Mouse (Mus musculus): ENCODE results near the gene Fzd2. TPM values are rescaled to one million over a fixed set of nuclear protein-coding genes. Genes with fewer than 3 reads are reported as not detected.
A peak's percentile ranks its signal among the peaks of the same experiment; 100 is the strongest.

Fzd2 gene
- polyA plus RNA-seq, 1 experiment from 2014 or later = 10.5 TPM

GRCm38 (mm10) chr11:102629375-102629774, 25.2 kb downstream of the Fzd2 start:
- Histone ChIP-seq H3K27me3 (peaks cover 20% of the 10 kb centered on the region), H3K4me2 (no peak overlapping the region), H3K36me3 (no peaks in the 10 kb centered on the region), H3K27ac (no peak overlapping the region), H3K4me3 (no peak overlapping the region), H3K4me1 (replicated peaks) (peaks cover 36% of the 10 kb centered on the region), H3K9me3 (no peaks in the 10 kb centered on the region), H3K9ac (no peak overlapping the region)
- ATAC-seq (ENCODE audit: low FRiP score) = no peak
- 68% methylated on average over 8 of the region's 8 CpGs for WGBS

- no peak overlapping the region for H3K27ac ChIP-seq
Measured at GRCm38 (mm10) chr11:102630731-102631130, 26.5 kb downstream of the Fzd2 start.

DNA sequence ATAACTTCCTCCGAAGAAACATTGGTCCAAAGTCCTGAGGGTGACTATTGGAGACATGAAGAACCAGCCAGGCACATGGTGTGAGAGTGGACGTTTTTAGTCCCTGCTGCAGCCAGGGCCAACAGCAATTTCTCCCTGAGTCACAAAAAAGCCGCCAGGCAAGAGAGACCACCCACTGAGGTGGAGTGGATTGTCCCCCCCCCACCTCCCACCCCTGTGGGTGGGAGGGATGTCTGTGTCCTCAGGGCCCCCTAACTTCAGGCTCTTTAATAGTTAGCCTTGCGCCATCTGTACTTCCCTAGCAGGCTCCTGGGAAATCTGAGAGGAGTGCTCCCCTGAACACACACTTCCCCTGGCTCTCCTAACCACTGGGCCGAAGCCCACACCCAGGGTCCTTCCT, 27.0 kb downstream of the Fzd2 start:
- 23% methylated on average over 5 of the region's 5 CpGs for WGBS
- Histone ChIP-seq H3K9me3 (no peaks in the 10 kb centered on the region), H3K4me1 (replicated peaks) (peaks cover 24% of the 10 kb centered on the region; the same call in 1 of the 2 replicates), H3K9ac (no peak overlapping the region), H3K36me3 (no peaks in the 10 kb centered on the region), H3K4me3 (no peak overlapping the region), H3K27me3 (peaks cover 20% of the 10 kb centered on the region), H3K27ac (no peak overlapping the region), H3K4me2 (no peak overlapping the region)
- no peak for ATAC-seq (ENCODE audit: low FRiP score)

More at GRCm38 (mm10) chr11:102630731-102631130, 26.5 kb downstream of the Fzd2 start:
- no peak overlapping the region for H3K9ac ChIP-seq
- ATAC-seq (ENCODE audit: low FRiP score) = no peak
- H3K36me3 ChIP-seq = no peaks in the 10 kb centered on the region
- no peaks in the 10 kb centered on the region for H3K9me3 ChIP-seq
- peaks cover 24% of the 10 kb centered on the region; the same call in 1 of the 2 replicates for H3K4me1 ChIP-seq (replicated peaks)
- peaks cover 20% of the 10 kb centered on the region for H3K27me3 ChIP-seq
- 8% methylated on average over 7 of the region's 7 CpGs for WGBS
- no peak overlapping the region for H3K4me2 ChIP-seq
- H3K4me3 ChIP-seq = no peak overlapping the region

- Histone ChIP-seq H3K4me2 (peak overlapping the region; percentile 37), H3K9ac (no peak overlapping the region), H3K27me3 (peaks cover 20% of the 10 kb centered on the region), H3K36me3 (no peaks in the 10 kb centered on the region), H3K9me3 (no peaks in the 10 kb centered on the region), H3K4me1 (replicated peaks) (peaks cover 31% of the 10 kb centered on the region), H3K4me3 (no peak overlapping the region), H3K27ac (no peak overlapping the region)
- no peak for ATAC-seq (ENCODE audit: low FRiP score)
- WGBS = 8% methylated on average over 10 of the region's 13 CpGs
Measured at GRCm38 (mm10) chr11:102632725-102633124, 28.5 kb downstream of the Fzd2 start.

GRCm38 (mm10) chr11:102633379-102633778, 29.2 kb downstream of the Fzd2 start:
- no peaks in the 10 kb centered on the region for H3K36me3 ChIP-seq
- peak overlapping the region; percentile 16 for H3K4me3 ChIP-seq
- H3K27me3 ChIP-seq = peaks cover 20% of the 10 kb centered on the region
- no peak overlapping the region for H3K27ac ChIP-seq
- WGBS = 31% methylated on average over 9 of the region's 9 CpGs
- H3K4me2 ChIP-seq = peak overlapping the region; percentile 37
- H3K9ac ChIP-seq = no peak overlapping the region
- ATAC-seq (ENCODE audit: low FRiP score) = no peak
- H3K4me1 ChIP-seq (replicated peaks) = peaks cover 31% of the 10 kb centered on the region
- no peaks in the 10 kb centered on the region for H3K9me3 ChIP-seq

GRCm38 (mm10) chr11:102636887-102637286, 32.7 kb downstream of the Fzd2 start:
- 42% methylated on average over 12 of the region's 12 CpGs for WGBS
- H3K27me3 ChIP-seq = peaks cover 15% of the 10 kb centered on the region
- no peak overlapping the region for H3K4me3 ChIP-seq
- no peak for ATAC-seq (ENCODE audit: low FRiP score)
- H3K36me3 ChIP-seq = no peaks in the 10 kb centered on the region
- no peak overlapping the region for H3K9ac ChIP-seq
- no peak overlapping the region for H3K4me2 ChIP-seq
- H3K4me1 ChIP-seq (replicated peaks) = peaks cover 30% of the 10 kb centered on the region
- no peak overlapping the region for H3K27ac ChIP-seq
- H3K9me3 ChIP-seq = no peaks in the 10 kb centered on the region

DNA sequence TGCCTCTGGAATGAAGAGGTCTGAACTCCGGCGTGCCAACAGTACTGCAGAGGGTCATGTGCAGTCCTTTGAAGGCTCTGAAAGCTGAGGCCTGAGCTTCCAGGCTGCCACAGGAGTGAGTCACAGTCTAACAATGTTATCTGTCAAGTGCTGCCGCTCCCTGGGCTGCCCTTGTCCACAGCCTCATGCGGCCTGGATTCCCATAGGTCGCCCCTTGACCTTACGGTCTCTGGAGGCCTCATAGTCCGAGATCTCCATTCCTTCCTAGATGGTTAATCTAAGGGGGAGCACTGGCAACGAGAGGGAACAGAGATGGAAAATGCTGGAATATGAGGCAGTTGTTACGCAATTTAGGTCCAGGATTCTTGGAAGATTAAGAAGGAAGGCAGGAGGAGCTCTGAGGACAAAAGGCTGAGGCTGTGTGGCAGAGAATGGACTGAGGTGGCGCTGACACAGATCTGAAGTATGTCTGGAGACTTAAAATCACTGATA, 39.7 kb downstream of the Fzd2 start:
- Histone ChIP-seq H3K27ac (no peak overlapping the region), H3K36me3 (no peaks in the 10 kb centered on the region), H3K4me2 (no peak overlapping the region), H3K27me3 (no peaks in the 10 kb centered on the region), H3K4me3 (no peak overlapping the region), H3K4me1 (replicated peaks) (peaks cover 5% of the 10 kb centered on the region), H3K9ac (no peak overlapping the region), H3K9me3 (no peaks in the 10 kb centered on the region)
- 52% methylated on average over 10 of the region's 10 CpGs for WGBS
- no peak for ATAC-seq (ENCODE audit: low FRiP score)

DNA sequence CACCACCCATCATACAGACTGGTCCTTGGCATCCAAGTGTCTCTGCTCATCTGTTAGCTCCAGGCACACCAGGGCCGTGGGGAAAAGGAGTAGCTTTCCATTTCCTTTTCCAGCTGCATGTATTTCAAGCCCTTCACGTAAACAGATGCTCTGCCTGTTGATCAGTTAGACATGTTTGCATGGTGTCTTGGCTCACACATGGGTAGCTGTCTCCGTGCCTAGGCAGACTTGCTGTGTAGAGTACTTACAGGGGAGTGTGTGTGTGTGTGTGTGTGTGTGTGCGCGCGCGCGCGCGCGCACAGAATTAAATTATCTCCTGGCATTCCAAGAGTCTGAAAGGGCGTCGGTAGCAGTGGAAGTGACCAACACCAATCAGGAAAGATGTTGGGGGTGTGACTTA, 42.0 kb downstream of the Fzd2 start:
- Histone ChIP-seq H3K27me3 (no peaks in the 10 kb centered on the region), H3K9me3 (no peaks in the 10 kb centered on the region), H3K4me3 (no peak overlapping the region), H3K4me2 (no peak overlapping the region), H3K4me1 (replicated peaks) (no peaks in the 10 kb centered on the region), H3K36me3 (no peaks in the 10 kb centered on the region), H3K9ac (no peak overlapping the region; the same call in 1 of the 2 replicates), H3K27ac (no peak overlapping the region)
- 88% methylated on average over 13 of the region's 13 CpGs for WGBS
- no peak for ATAC-seq (ENCODE audit: low FRiP score)

DNA sequence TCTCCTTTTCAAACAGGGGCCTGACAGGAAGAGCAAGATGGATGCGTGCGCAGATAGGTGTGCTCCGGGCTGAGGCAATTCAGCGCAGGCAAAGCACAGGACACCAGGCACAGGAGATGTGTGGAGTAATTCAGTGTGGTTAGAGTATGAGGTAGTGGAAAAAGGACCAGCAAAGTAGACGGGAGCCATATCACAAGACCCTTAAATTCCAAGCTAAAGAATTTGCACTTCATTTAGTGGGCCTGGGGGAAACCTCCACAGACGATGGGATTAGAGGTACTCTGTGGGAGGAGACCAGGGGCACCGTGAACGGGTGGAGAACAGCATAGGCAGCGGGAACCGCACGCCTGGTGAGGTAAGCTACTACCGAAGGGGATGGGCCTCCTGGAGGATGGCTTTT, 43.7 kb downstream of the Fzd2 start:
- ATAC-seq (ENCODE audit: low FRiP score) = no peak
- Histone ChIP-seq H3K9me3 (no peaks in the 10 kb centered on the region), H3K4me3 (no peak overlapping the region), H3K4me1 (replicated peaks) (0 out of 2 replicates have a peak, but pooled peaks cover 2% of the 10 kb centered on the region), H3K27ac (no peak overlapping the region), H3K4me2 (no peak overlapping the region), H3K9ac (no peak overlapping the region), H3K36me3 (no peaks in the 10 kb centered on the region), H3K27me3 (no peaks in the 10 kb centered on the region)
- WGBS = 80% methylated on average over 12 of the region's 12 CpGs

DNA sequence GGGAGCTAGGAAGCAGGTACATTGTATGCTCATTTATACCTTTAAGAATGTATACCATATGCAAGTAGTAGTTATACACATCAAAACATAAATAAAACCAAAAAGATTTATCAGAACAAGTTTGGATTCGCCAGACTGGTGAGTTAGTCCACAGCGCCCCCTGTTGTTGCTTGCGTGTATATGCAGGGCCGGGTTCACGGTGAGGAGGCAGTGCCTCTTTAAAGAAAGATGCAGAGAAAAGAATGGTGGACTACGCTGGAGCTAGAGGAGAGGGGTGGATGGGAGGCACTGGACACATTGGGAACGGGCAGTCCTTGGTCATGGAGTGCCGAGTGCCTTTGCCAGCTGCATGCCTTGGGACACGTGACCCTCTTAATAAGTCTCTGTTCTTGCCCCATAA, 47.2 kb downstream of the Fzd2 start:
- Histone ChIP-seq H3K9me3 (no peaks in the 10 kb centered on the region), H3K27me3 (no peaks in the 10 kb centered on the region), H3K27ac (no peak overlapping the region), H3K4me3 (no peak overlapping the region), H3K36me3 (no peaks in the 10 kb centered on the region), H3K4me1 (replicated peaks) (0 out of 2 replicates have a peak, but pooled peaks cover 2% of the 10 kb centered on the region), H3K4me2 (no peak overlapping the region), H3K9ac (no peak overlapping the region)
- no peak for ATAC-seq (ENCODE audit: low FRiP score)
- WGBS = 4% methylated on average over 9 of the region's 9 CpGs

DNA sequence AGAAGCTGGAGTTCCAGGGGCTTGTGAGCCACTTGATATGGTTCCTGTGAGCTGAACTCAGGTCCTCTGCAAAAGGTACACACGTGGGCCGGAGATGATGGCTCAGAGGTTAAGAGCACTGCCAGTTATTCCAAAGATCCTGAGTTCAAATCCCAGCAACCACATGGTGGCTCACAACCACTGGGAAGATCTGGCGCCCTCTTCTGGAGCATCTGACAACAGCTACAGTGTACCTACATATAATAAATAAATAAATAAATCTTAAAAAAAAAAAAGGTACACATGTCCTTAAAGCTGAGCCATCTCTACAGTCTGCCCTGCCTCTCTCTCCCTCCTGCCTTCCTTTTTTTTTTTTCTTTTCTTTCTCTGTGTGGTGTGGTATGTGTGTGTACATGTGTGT, 48.6 kb downstream of the Fzd2 start:
- H3K27me3 ChIP-seq = no peaks in the 10 kb centered on the region
- no peak for ATAC-seq (ENCODE audit: low FRiP score)
- H3K36me3 ChIP-seq = no peaks in the 10 kb centered on the region
- no peak overlapping the region for H3K4me2 ChIP-seq
- no peak overlapping the region for H3K4me3 ChIP-seq
- no peak overlapping the region for H3K27ac ChIP-seq
- H3K9ac ChIP-seq = no peak overlapping the region
- no peaks in the 10 kb centered on the region for H3K9me3 ChIP-seq
- 0 out of 2 replicates have a peak, but pooled peaks cover 2% of the 10 kb centered on the region for H3K4me1 ChIP-seq (replicated peaks)
- WGBS = 74% methylated on average over 3 of the region's 3 CpGs

DNA sequence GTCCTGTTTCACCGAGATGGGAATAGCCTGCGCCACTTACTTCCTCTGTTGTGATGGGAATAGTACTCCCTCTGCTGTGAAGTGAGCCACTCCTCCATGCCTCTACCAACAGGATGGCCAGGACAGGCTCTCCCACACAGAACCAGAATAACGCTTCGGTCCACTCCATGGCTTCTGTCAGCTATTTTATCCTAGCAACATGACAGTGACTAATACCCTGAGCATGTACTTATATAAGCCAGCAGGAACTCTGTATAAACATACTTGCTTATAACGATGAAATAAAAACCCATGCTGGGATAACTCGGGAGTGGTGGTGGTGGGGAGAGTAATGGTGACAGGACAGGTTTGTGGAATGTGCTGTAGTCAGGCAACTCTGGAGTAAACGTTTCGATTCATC, 51.7 kb downstream of the Fzd2 start:
- Histone ChIP-seq H3K27ac (no peak overlapping the region), H3K4me3 (no peak overlapping the region), H3K36me3 (no peaks in the 10 kb centered on the region), H3K9me3 (no peaks in the 10 kb centered on the region), H3K27me3 (no peaks in the 10 kb centered on the region), H3K4me2 (no peak overlapping the region), H3K4me1 (replicated peaks) (0 out of 2 replicates have a peak, but pooled peaks cover 2% of the 10 kb centered on the region), H3K9ac (peak overlapping the region; percentile 26; the same call in 1 of the 2 replicates)
- no peak for ATAC-seq (ENCODE audit: low FRiP score)
- 75% methylated on average over 8 of the region's 8 CpGs for WGBS

DNA sequence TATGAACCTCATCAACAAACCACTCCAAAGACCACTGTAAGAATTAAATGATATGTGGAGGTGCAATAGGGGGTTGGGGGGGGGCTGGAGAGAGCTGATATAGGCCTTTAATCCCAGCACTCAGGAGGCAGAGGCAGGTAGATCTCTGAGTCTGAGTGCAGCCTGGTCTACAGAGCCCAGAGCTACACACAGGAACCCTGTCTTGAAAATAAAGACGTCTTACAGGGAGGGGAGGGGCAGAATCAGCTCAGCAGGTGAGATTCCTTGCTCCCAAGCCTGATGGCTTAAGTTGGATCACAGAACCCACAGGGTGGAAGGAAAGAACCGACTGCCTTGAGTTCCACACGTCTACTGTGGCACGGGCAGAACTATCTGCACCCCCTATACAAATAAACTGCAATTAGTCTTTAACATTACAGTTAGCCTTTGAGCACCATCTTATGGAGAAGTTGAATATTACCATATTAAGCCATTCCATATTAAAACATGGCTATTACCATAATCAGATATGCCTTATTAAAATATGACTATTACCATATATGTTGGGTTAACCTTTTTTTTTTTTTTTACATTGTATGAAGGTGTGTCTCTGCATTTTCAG, 52.2 kb downstream of the Fzd2 start:
- H3K9ac ChIP-seq = no peak overlapping the region
- WGBS = 25% methylated on average over 4 of the region's 4 CpGs
- H3K36me3 ChIP-seq = no peaks in the 10 kb centered on the region
- no peak overlapping the region for H3K27ac ChIP-seq
- H3K4me2 ChIP-seq = no peak overlapping the region
- H3K4me3 ChIP-seq = no peak overlapping the region
- H3K27me3 ChIP-seq = no peaks in the 10 kb centered on the region
- no peak for ATAC-seq (ENCODE audit: low FRiP score)
- H3K4me1 ChIP-seq (replicated peaks) = 0 out of 2 replicates have a peak, but pooled peaks cover 2% of the 10 kb centered on the region
- H3K9me3 ChIP-seq = no peaks in the 10 kb centered on the region

All from hindbrain, embryonic 13.5 days (tissue).